Mouse (Mus musculus): ENCODE measurements around the gene Ang. TPM values are rescaled to one million over a fixed set of nuclear protein-coding genes. Genes with fewer than 3 reads are reported as not detected.

Ang gene
- total and polyA plus RNA-seq, 2 experiments = 249 to 671 TPM

DNA sequence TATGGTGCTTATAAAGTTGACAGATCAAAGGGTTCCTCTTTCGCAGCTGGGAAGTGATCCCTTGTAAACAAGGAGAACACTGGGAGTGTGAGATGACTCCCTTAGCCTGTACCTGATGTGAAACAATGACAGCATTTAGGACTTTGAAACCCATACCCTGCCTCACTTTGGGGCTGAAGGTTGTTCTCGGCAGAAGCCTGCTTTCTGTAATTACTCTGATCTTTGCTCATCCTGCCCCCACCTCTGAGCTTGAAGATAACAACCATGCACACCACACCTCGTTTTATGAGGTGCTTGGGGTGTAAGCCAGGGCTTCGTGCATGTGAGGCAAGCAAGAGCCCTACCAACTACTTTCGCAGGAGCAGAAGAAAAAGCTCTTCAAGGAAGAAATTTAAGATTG, 58.2 kb downstream of the Ang start:
- H3K27me3 ChIP-seq (ENCODE audit: control insufficient read depth, insufficient read depth, low read length) = no peaks in the 10 kb centered on the region
- no peak for DNase-seq (ENCODE audit: extremely low read depth, low read depth, low spot score)
- H3K79me2 ChIP-seq (ENCODE audit: control insufficient read depth, insufficient read depth, low read length) = no peaks in the 10 kb centered on the region
- 59% methylated on average over 5 of the region's 5 CpGs for WGBS
- H3K9ac ChIP-seq (ENCODE audit: low read depth, low read length) = no peak overlapping the region
- no peaks in the 10 kb centered on the region for H3K4me1 ChIP-seq (ENCODE audit: control insufficient read depth, insufficient read depth, low read length)
- H3K36me3 ChIP-seq (ENCODE audit: control insufficient read depth, insufficient read depth, low read length) = no peaks in the 10 kb centered on the region
- TF ChIP-seq POLR2A (IDR thresholded peaks at IDR 0.05; ENCODE audit: extremely low read depth, insufficient read depth, low read length) (no peak), CTCF (IDR thresholded peaks at IDR 0.05; ENCODE audit: low read depth, low read length) (no peak)
- no peak overlapping the region for H3K27ac ChIP-seq (replicated peaks; ENCODE audit: insufficient read depth, low read depth, low read length)
- no peak overlapping the region for H3K4me3 ChIP-seq (ENCODE audit: insufficient read depth, low read depth, low read length)

DNA sequence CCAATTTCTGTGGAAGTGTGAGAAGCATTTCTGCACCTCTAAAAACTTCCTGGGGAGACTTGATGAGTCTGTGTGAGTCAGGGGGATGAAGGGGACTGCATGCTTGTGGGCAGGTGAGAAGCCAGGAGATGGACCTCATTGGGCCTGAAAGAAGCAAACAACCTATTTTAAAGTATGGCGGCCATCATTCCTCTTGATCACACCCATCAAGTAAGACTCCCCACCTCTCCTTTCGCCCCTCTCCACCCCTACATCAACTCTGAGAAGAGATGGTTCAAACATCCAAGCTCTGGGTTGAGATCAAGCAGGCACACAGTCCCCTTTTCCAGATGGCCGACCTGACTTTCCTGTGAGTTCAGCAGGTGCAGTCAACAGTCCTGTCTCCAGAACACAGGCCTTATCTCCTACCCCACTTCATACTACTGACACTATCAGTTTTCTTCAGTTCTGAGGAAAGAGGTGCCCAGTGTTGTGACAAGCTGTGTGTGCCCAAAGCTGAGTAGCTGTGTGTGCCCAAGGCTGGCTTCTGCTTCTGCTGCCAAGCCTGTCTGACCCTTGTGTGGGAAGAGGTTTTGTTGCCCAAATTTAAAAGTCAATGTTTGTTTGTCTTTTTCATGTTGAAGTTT, 59.4 kb downstream of the Ang start:
- H3K27ac ChIP-seq (replicated peaks; ENCODE audit: insufficient read depth, low read depth, low read length) = no peak overlapping the region
- no peaks in the 10 kb centered on the region for H3K79me2 ChIP-seq (ENCODE audit: control insufficient read depth, insufficient read depth, low read length)
- no peaks in the 10 kb centered on the region for H3K4me1 ChIP-seq (ENCODE audit: control insufficient read depth, insufficient read depth, low read length)
- no peak overlapping the region for H3K9ac ChIP-seq (ENCODE audit: low read depth, low read length)
- no peaks in the 10 kb centered on the region for H3K36me3 ChIP-seq (ENCODE audit: control insufficient read depth, insufficient read depth, low read length)
- H3K4me3 ChIP-seq (ENCODE audit: insufficient read depth, low read depth, low read length) = no peak overlapping the region
- 82% methylated on average over 3 of the region's 3 CpGs for WGBS
- DNase-seq (ENCODE audit: extremely low read depth, low read depth, low spot score) = no peak
- TF ChIP-seq POLR2A (IDR thresholded peaks at IDR 0.05; ENCODE audit: extremely low read depth, insufficient read depth, low read length) = no peak
- no peak for TF ChIP-seq CTCF (IDR thresholded peaks at IDR 0.05; ENCODE audit: low read depth, low read length)
- H3K27me3 ChIP-seq (ENCODE audit: control insufficient read depth, insufficient read depth, low read length) = no peaks in the 10 kb centered on the region

Other genes starting within 250 kb of the Ang start
- gene Tep1, start 220.6 kb upstream of the Ang start, total RNA-seq (2014; rRNA removed) = 9.0 and 14.2 TPM in 2 replicates
- 9.9 and 13.1 TPM in 2 replicates for gene Tep1, start 220.6 kb upstream of the Ang start, polyA plus RNA-seq (2012; rRNA removed)
- 0.07 and 0.09 TPM in 2 replicates for gene Klhl33, start 193.6 kb upstream of the Ang start, total RNA-seq (2014; rRNA removed)
- 0.05 TPM in 1 of 2 replicates, not detected in the other for gene Klhl33, start 193.6 kb upstream of the Ang start, polyA plus RNA-seq (2012; rRNA removed)
- 69.2 and 85.0 TPM in 2 replicates for gene Osgep, start 166.3 kb upstream of the Ang start, total RNA-seq (2014; rRNA removed)
- gene Osgep, start 166.3 kb upstream of the Ang start, polyA plus RNA-seq (2012; rRNA removed) = 41.5 and 50.1 TPM in 2 replicates
- 27.8 and 33.6 TPM in 2 replicates for gene Apex1, start 166.2 kb upstream of the Ang start, total RNA-seq (2014; rRNA removed)
- 27.1 and 28.4 TPM in 2 replicates for gene Apex1, start 166.2 kb upstream of the Ang start, polyA plus RNA-seq (2012; rRNA removed)
- 11.9 and 18.7 TPM in 2 replicates for gene Pip4p1, start 160.3 kb upstream of the Ang start, total RNA-seq (2014; rRNA removed)
- 40.5 and 43.6 TPM in 2 replicates for gene Pip4p1, start 160.3 kb upstream of the Ang start, polyA plus RNA-seq (2012; rRNA removed)
- 102 and 111 TPM in 2 replicates for gene Pnp, start 160.1 kb upstream of the Ang start, total RNA-seq (2014; rRNA removed)
- 83.1 and 97.7 TPM in 2 replicates for gene Pnp, start 160.1 kb upstream of the Ang start, polyA plus RNA-seq (2012; rRNA removed)
- 51.7 and 94.7 TPM in 2 replicates for gene Gm49342, start 146.6 kb upstream of the Ang start, total RNA-seq (2014; rRNA removed)
- 45.7 and 80.3 TPM in 2 replicates for gene Gm49342, start 146.6 kb upstream of the Ang start, polyA plus RNA-seq (2012; rRNA removed)
- 0.81 and 1.1 TPM in 2 replicates for gene Pnp2, start 135.2 kb upstream of the Ang start, total RNA-seq (2014; rRNA removed)
- gene Pnp2, start 135.2 kb upstream of the Ang start, polyA plus RNA-seq (2012; rRNA removed) = 0.16 TPM in 1 of 2 replicates, not detected in the other
- 0.09 TPM in 1 of 2 replicates, not detected in the other for gene Rnase10, start 83.4 kb upstream of the Ang start, total RNA-seq (2014; rRNA removed)
- 0.09 and 0.11 TPM in 2 replicates for gene Rnase10, start 83.4 kb upstream of the Ang start, polyA plus RNA-seq (2012; rRNA removed)
- gene Rnase9, start 49.3 kb upstream of the Ang start, total RNA-seq (2014; rRNA removed) = not detected in 2 replicates
- gene Rnase9, start 49.3 kb upstream of the Ang start, polyA plus RNA-seq (2012; rRNA removed) = not detected in 2 replicates
- not detected in 2 replicates for gene Rnase11, start 41.0 kb upstream of the Ang start, total RNA-seq (2014; rRNA removed)
- gene Rnase11, start 41.0 kb upstream of the Ang start, polyA plus RNA-seq (2012; rRNA removed) = not detected in 2 replicates
- gene Rnase12, start 33.5 kb upstream of the Ang start, total RNA-seq (2014; rRNA removed) = 0.27 TPM in 1 of 2 replicates, not detected in the other
- not detected in 2 replicates for gene Rnase12, start 33.5 kb upstream of the Ang start, polyA plus RNA-seq (2012; rRNA removed)
- not detected in 2 replicates for gene Olfr750, start 16.7 kb upstream of the Ang start, total RNA-seq (2014; rRNA removed)
- not detected in 2 replicates for gene Olfr750, start 16.7 kb upstream of the Ang start, polyA plus RNA-seq (2012; rRNA removed)
- 1,910 and 2,134 TPM in 2 replicates for gene Rnase4, start 73 bp upstream of the Ang start, total RNA-seq (2014; rRNA removed)
- gene Rnase4, start 73 bp upstream of the Ang start, polyA plus RNA-seq (2012; rRNA removed) = 1,816 and 2,115 TPM in 2 replicates
- not detected in 2 replicates for gene Eddm3b, start 23.3 kb downstream of the Ang start, total RNA-seq (2014; rRNA removed)
- gene Eddm3b, start 23.3 kb downstream of the Ang start, polyA plus RNA-seq (2012; rRNA removed) = not detected in 2 replicates
- 1.1 and 1.2 TPM in 2 replicates for gene Rnase6, start 32.8 kb downstream of the Ang start, total RNA-seq (2014; rRNA removed)
- 0.57 and 1.0 TPM in 2 replicates for gene Rnase6, start 32.8 kb downstream of the Ang start, polyA plus RNA-seq (2012; rRNA removed)
- 7.4 and 28.5 TPM in 2 replicates for gene Rnase1, start 55.6 kb downstream of the Ang start, total RNA-seq (2014; rRNA removed)
- gene Rnase1, start 55.6 kb downstream of the Ang start, polyA plus RNA-seq (2012; rRNA removed) = 0.09 TPM in 2 replicates
- gene Rnase2b, start 71.1 kb downstream of the Ang start, total RNA-seq (2014; rRNA removed) = not detected in 2 replicates
- not detected in 2 replicates for gene Rnase2b, start 71.1 kb downstream of the Ang start, polyA plus RNA-seq (2012; rRNA removed)
- gene Ang2, start 108.0 kb downstream of the Ang start, total RNA-seq (2014; rRNA removed) = not detected in 2 replicates
- gene Ang2, start 108.0 kb downstream of the Ang start, polyA plus RNA-seq (2012; rRNA removed) = not detected in 2 replicates
- gene Ear14, start 112.2 kb downstream of the Ang start, total RNA-seq (2014; rRNA removed) = not detected in 2 replicates
- not detected in 2 replicates for gene Ear14, start 112.2 kb downstream of the Ang start, polyA plus RNA-seq (2012; rRNA removed)
- not detected in 2 replicates for gene Rnase2a, start 165.0 kb downstream of the Ang start, total RNA-seq (2014; rRNA removed)
- not detected in 2 replicates for gene Rnase2a, start 165.0 kb downstream of the Ang start, polyA plus RNA-seq (2012; rRNA removed)

Data from liver, adult 2 months (tissue).